Mouse (Mus musculus) hindbrain, embryonic 11.5 days (tissue): ENCODE measurements at regions not wholly inside any gene's neighbourhood (a gene's known extent, or its start where the extent isn't known, plus 50 kb on each side); places are given as distances from the start of the nearest gene placed in this dataset.

Experiments used
- ATAC-seq: fragments of 200-750 bp; cut with Nextera tagmentation; 2 replicates; pipeline ENCODE4 v1.8.0; 2017; ENCODE audit warnings: mild to moderate bottlenecking, moderate TSS enrichment, moderate library complexity; ENCODE audit not compliant: low FRiP score
- DNase-seq: peaks from one replicate; pipeline ENCODE4 v3.0.0-alpha.2; 2015; ENCODE audit warnings: low spot score
- H3K27ac ChIP-seq: fragments of 300-500 bp; sonication (generic); 2 replicates; pipeline ENCODE4 v1.5.1; 2014; ENCODE audit warnings: mild to moderate bottlenecking, low read depth, low read length
- H3K27me3 ChIP-seq: fragments of 300-500 bp; sonication (generic); 2 replicates; pipeline ENCODE4 v1.6.1; 2014; ENCODE audit warnings: mild to moderate bottlenecking, low read length, moderate library complexity, mixed read lengths; ENCODE audit not compliant: control insufficient read depth, insufficient read depth
- H3K36me3 ChIP-seq: fragments of 300-500 bp; sonication (generic); 2 replicates; pipeline ENCODE4 v1.6.1; 2014; ENCODE audit warnings: mild to moderate bottlenecking, low read length, moderate library complexity, mixed read lengths; ENCODE audit not compliant: control insufficient read depth, insufficient read depth
- H3K4me1 ChIP-seq: fragments of 300-500 bp; sonication (generic); replicated peaks from 2 replicates; pipeline ENCODE4 v1.6.1; 2014; ENCODE audit warnings: low read length, mixed read lengths; ENCODE audit not compliant: control insufficient read depth, insufficient read depth
- H3K4me2 ChIP-seq: fragments of 300-500 bp; sonication (generic); replicated peaks from 2 replicates; pipeline ENCODE4 v1.6.1; 2014; ENCODE audit warnings: mild to moderate bottlenecking, low read depth, low read length
- H3K4me3 ChIP-seq: fragments of 300-500 bp; sonication (generic); 2 replicates; pipeline ENCODE4 v1.5.1; 2014; ENCODE audit warnings: low read depth, low read length
- H3K9ac ChIP-seq: fragments of 300-500 bp; sonication (generic); 2 replicates; pipeline ENCODE4 v1.6.1; 2014; ENCODE audit warnings: low read depth, low read length
- H3K9me3 ChIP-seq: fragments of 300-500 bp; sonication (generic); 2 replicates; pipeline ENCODE4 v1.6.1; 2016; ENCODE audit warnings: low read length; ENCODE audit not compliant: control insufficient read depth
- WGBS: fragments of 180-500 bp; shearing (Covaris S2); extraction: QIAGEN DNeasy Blood & Tissue Kit; methylation state at CpG from one replicate; pipeline ENCODE4 v1.1.7; 2014; 5-methylcytosine and 5-hydroxymethylcytosine counted together

DNA sequence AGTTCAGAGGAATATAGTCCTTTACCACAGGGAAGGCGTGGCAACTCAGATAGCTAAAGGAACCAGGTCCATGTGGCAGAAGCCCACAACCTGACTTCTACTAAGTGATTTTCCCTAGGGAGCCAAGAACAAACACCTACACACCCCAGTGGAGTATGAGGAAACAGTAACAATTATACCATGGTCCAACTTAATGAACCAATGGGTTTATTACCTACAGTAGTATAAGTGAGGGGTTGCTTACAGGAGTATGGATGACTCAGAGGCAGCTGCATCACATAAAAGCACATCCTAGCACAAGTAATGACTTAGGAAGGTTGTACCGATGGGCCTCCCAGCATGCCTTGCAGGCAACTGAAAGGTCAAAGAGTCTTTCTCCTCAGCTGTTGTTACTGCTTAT is 98.7 kb upstream of the Cul1 start:
- Histone ChIP-seq H3K36me3 (no peaks in the 10 kb centered on the region), H3K27ac (no peak overlapping the region), H3K27me3 (no peaks in the 10 kb centered on the region), H3K9me3 (no peaks in the 10 kb centered on the region), H3K4me3 (no peak overlapping the region), H3K4me2 (no peak overlapping the region), H3K4me1 (no peaks in the 10 kb centered on the region), H3K9ac (no peak overlapping the region)
- no peak for ATAC-seq
- whole genome bisulfite sequencing = 97% methylated on average over 2 of the region's 2 CpGs
- DNase-seq = no peak

DNA sequence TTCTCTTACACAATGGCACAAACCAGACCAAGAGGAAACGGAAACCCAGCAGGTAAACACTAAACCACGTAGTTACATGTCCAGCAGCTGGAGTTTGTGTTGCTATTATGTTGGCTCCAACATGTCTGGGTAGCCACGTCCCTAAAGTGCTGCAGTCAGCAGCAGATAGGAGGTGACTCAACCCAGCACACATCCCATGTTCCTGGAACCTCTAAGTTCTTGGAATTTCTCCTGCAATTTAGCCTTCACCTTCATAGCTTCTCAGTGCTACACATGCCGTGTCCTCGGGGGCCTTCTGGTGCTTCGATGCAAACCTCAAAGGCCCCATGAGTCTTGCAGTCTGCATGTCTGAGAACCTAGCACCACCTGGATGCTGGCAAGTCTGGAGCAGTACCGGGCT is 97.7 kb upstream of the Cul1 start:
- Histone ChIP-seq H3K27me3 (no peaks in the 10 kb centered on the region), H3K36me3 (no peaks in the 10 kb centered on the region), H3K9me3 (no peaks in the 10 kb centered on the region), H3K4me2 (no peak overlapping the region), H3K4me1 (no peaks in the 10 kb centered on the region), H3K9ac (no peak overlapping the region), H3K27ac (no peak overlapping the region), H3K4me3 (no peak overlapping the region)
- 78% methylated on average over 7 of the region's 7 CpGs for WGBS
- ATAC-seq (no peak), DNase-seq (no peak)

DNA sequence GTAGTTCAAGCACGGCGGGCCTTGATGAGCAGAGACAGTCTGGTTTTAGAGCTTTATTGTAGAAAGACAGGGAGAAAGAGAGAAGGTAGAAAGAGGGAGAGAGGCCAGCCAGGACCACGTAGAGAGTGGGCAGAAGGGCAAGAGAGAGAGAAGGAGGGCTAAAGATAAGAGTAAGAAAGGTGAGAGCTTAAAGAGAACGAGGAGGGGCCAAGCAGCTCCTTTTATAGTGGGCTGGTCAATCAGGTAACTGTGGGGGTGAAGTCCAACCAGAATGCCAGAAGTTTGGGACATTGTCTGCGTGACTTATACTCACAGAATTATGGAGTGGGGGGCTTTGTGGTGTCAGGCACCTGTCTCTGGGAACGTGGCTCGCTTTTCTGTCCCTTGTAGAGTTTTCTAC is 96.7 kb upstream of the Cul1 start:
- Histone ChIP-seq H3K27me3 (no peaks in the 10 kb centered on the region), H3K4me3 (no peak overlapping the region), H3K4me1 (no peaks in the 10 kb centered on the region), H3K4me2 (no peak overlapping the region), H3K36me3 (no peaks in the 10 kb centered on the region), H3K9ac (no peak overlapping the region), H3K9me3 (no peaks in the 10 kb centered on the region), H3K27ac (no peak overlapping the region)
- 71% methylated on average over 7 of the region's 7 CpGs for WGBS
- ATAC-seq (no peak), DNase-seq (no peak)

DNA sequence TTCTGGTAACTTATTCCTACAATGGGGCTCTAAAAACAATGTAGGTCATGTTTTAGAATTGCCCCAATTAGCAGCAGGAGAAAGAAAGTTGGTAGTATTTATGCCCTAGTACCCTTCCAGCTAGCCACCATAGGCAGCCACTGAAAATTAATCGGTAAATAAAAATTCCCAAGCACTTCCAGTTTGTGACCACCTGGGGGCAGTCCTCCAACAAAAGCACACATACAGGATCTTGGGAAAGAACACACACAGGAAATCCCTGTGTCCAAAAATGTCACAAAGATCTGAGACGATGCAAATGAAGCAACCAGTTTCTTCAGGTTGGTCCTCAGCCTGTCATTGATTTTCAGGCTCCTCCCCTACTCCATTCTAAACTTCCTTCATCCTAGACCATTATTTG is 94.5 kb upstream of the Cul1 start:
- WGBS = 52% methylated on average over 2 of the region's 2 CpGs
- no peaks in the 10 kb centered on the region for H3K27me3 ChIP-seq
- no peak overlapping the region for H3K4me3 ChIP-seq
- H3K36me3 ChIP-seq = no peaks in the 10 kb centered on the region
- H3K9me3 ChIP-seq = no peaks in the 10 kb centered on the region
- DNase-seq (peak; percentile 56), ATAC-seq (peak; percentile 49; the same call in 1 of the 2 replicates)
- no peak overlapping the region for H3K4me2 ChIP-seq
- H3K9ac ChIP-seq = no peak overlapping the region
- H3K27ac ChIP-seq = no peak overlapping the region
- no peaks in the 10 kb centered on the region for H3K4me1 ChIP-seq

DNA sequence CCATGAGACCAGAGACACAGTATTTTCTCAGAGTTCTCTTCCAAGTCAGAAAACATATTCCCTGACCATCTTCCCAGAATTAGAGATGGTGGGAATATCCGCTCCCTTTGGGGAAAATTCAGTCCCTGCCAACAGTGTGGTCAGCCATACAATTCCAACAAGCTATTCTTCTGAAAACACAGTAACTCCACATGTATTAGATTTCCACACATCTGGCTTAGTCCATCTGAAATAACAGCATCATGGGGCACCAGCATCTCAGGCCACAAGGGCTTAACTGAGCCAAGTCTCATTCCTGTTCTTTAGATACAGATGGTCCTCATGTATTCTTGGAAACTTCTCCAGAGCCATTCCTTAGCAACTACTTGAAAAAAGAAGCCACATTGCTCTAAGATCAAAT is 89.2 kb upstream of the Cul1 start:
- no peaks in the 10 kb centered on the region for H3K4me1 ChIP-seq
- H3K4me3 ChIP-seq = no peak overlapping the region
- no peaks in the 10 kb centered on the region for H3K36me3 ChIP-seq
- no peaks in the 10 kb centered on the region for H3K9me3 ChIP-seq
- no peak overlapping the region for H3K27ac ChIP-seq
- no peak overlapping the region for H3K9ac ChIP-seq
- H3K4me2 ChIP-seq = no peak overlapping the region
- H3K27me3 ChIP-seq = no peaks in the 10 kb centered on the region
- no peak for DNase-seq
- 88% methylated on average over 1 of the region's 1 CpGs for WGBS
- ATAC-seq = no peak

DNA sequence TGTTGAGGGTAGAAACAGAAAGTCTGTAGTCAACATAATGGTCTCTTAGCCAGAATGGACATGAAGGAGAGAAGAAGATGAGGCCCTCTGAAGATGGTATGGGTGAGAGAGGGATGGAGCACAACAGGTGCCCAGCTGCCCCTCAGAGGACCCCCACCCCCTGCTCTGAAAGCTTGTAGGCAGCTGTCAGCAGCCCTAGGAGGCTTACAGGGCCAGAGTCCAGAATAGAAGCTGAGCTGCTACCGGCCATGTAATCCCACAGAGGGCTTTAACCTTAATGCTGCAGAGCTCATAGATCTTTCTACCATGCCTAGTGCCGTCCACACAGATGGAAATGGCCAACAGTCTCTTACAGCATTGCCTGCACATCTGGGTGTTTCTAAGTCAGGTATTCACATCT is 88.6 kb upstream of the Cul1 start:
- Histone ChIP-seq H3K9ac (no peak overlapping the region), H3K36me3 (no peaks in the 10 kb centered on the region), H3K27me3 (no peaks in the 10 kb centered on the region), H3K4me1 (no peaks in the 10 kb centered on the region), H3K4me2 (no peak overlapping the region), H3K27ac (no peak overlapping the region), H3K4me3 (no peak overlapping the region), H3K9me3 (no peaks in the 10 kb centered on the region)
- WGBS = 62% methylated on average over 2 of the region's 2 CpGs
- DNase-seq (no peak), ATAC-seq (no peak)

DNA sequence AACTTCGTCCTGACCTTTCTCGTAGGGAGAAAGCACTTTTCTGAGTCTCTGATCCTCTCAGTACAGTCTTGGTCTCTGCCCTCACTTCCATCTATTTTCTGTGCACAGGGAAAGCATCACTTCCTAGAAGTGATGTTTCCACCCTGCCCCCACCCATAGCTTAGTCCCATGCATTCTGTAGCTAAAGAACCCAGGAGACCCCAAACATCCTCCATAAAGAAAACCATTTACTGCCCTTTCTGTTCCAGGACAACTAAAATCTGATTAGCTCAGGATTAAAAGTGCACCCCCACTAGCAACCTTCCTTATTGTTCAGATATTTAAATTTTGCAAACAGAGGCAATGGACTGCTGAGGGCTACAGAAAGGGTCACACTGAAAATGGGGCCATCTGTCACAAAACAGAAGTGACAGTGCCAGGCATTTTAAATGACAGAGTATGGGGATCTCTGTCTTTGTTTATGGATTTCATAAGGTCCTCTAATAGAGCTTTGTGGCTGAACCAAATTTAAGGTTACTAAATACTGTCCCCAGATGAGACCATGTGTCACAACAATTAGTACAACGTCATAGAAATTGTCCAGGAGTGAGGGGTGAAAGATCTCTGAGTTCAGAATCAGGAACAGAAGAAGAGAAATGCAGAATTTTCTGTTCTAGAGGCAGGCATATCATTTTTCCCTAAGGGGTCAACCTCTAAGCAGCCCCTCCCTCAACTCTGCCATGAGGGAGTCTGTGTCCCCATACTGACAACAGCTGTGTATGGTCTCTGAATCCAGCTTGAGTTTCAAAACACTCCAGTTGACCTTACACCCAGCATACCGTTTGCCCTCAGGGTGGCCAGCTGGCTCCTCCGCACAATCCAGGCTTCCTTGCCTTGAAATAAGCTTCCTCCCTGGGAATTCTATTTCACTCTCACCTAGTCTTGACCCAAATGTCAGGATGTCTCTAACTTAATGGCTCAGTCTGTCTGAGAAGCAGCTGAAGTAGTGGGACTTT is 87.2 kb upstream of the Cul1 start:
- WGBS = 52% methylated on average over 5 of the region's 5 CpGs

DNA sequence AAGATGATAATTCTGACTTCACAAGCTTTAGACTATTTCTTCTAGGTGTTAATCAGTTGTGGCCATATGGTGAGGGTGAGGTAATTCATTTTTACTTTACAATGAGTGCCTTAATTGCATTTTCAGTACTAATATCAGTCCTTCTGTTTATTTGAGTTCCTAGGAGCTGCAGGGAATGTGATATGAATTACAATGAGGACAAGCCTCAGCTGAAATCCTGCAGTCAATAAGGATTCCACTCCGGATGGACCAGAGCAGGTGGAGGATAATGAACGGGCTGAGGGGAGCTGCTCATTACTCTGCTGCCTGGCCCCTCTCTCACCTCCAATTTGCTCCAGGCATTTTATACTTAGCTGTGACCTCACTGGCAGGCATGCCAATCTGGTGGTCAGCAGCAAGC is 85.7 kb upstream of the Cul1 start:
- no peak overlapping the region for H3K27ac ChIP-seq
- 50% methylated on average over 2 of the region's 2 CpGs for WGBS
- no peak overlapping the region for H3K4me2 ChIP-seq

More for the DNA sequence above, 87.2 kb upstream of the Cul1 start:
- Histone ChIP-seq H3K9ac (no peak overlapping the region), H3K9me3 (no peaks in the 10 kb centered on the region), H3K27ac (peak overlapping the region; percentile 67; the same call in 1 of the 2 replicates), H3K4me2 (no peak overlapping the region), H3K4me1 (no peaks in the 10 kb centered on the region), H3K27me3 (no peaks in the 10 kb centered on the region), H3K4me3 (no peak overlapping the region), H3K36me3 (no peaks in the 10 kb centered on the region)
- ATAC-seq = peak; percentile 85
- DNase-seq = peak; percentile 54

DNA sequence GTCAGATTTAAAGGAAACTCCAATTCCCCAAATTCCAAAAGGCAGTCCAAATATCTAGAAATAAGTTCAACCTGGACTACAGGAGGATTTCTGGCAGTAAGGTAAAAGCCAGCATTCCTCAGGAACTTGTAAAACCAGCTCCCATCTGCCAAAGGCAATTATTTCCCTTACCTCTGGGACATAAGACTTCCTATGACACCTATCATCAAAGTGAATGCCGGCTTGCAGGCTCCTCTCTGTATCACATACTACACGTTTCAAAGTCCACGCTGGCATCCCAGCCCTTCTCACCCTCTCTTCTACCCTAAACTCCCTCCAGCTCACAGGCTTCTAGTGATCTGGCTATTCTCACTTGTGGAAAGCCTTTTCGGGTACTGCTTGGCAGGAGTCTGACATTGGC is 77.5 kb upstream of the Cul1 start:
- H3K9me3 ChIP-seq = no peaks in the 10 kb centered on the region
- no peak for ATAC-seq
- H3K4me3 ChIP-seq = no peak overlapping the region
- no peak overlapping the region for H3K4me2 ChIP-seq
- 81% methylated on average over 4 of the region's 4 CpGs for WGBS
- DNase-seq = no peak
- H3K9ac ChIP-seq = no peak overlapping the region
- H3K36me3 ChIP-seq = no peaks in the 10 kb centered on the region
- no peak overlapping the region for H3K27ac ChIP-seq
- no peaks in the 10 kb centered on the region for H3K27me3 ChIP-seq
- H3K4me1 ChIP-seq = no peaks in the 10 kb centered on the region

More for the DNA sequence above, 85.7 kb upstream of the Cul1 start:
- H3K9ac ChIP-seq = no peak overlapping the region
- no peaks in the 10 kb centered on the region for H3K27me3 ChIP-seq
- ATAC-seq = peak; percentile 70
- no peaks in the 10 kb centered on the region for H3K4me1 ChIP-seq
- DNase-seq = peak; percentile 18
- H3K36me3 ChIP-seq = no peaks in the 10 kb centered on the region
- no peaks in the 10 kb centered on the region for H3K9me3 ChIP-seq
- no peak overlapping the region for H3K4me3 ChIP-seq
